Mouse (Mus musculus) frontal cortex, postnatal 10 days (tissue): Measurements from ENCODE around the gene Pgbd1.
"Not testable (repeated sequence)": the region's sequence is repeated elsewhere in the genome, so short reads cannot be mapped to it uniquely, and the experiment has no call there.

Source experiments
- DNase-seq, 2 experiments: peaks; one replicate each; pipeline ENCODE4 v3.0.0; 2022; ENCODE audit warnings: low spot score in 2 of 2, mixed read lengths in 1 of 2

Pgbd1 gene

GRCm38 (mm10) chr13:21440503-21441206, at the start of gene Pgbd1:
Gene Pgbd1, minus strand, starts transcription at chr13:21441058.
- peak; percentile 66 to 68 for DNase-seq

- no peak for DNase-seq
Measured at GRCm38 (mm10) chr13:21486881-21487280, 46.0 kb upstream of the Pgbd1 start.

- peak; percentile 63 to 66 for DNase-seq
Measured at GRCm38 (mm10) chr13:21478759-21479670, 38.2 kb upstream of the Pgbd1 start, which contains the start of the genes Zkscan4 and Gm10065. Gene Zkscan4, plus strand, starts transcription at chr13:21478907. Gene Gm10065, minus strand, starts transcription at chr13:21479441.

GRCm38 (mm10) chr13:21472427-21472826, 31.6 kb upstream of the Pgbd1 start:
- DNase-seq = no peak

GRCm38 (mm10) chr13:21469097-21469496, 28.2 kb upstream of the Pgbd1 start:
- DNase-seq = no peak

GRCm38 (mm10) chr13:21468061-21469019, 27.5 kb upstream of the Pgbd1 start, which contains the start of gene Nkapl:
Gene Nkapl, minus strand, starts transcription at chr13:21468509.
- peak; percentile 32 to 70 for DNase-seq

- no peak for DNase-seq
Measured at GRCm38 (mm10) chr13:21467336-21467735, 26.5 kb upstream of the Pgbd1 start.

- not testable (repeated sequence) for DNase-seq
Measured at GRCm38 (mm10) chr13:21462516-21462915, 21.7 kb upstream of the Pgbd1 start.

GRCm38 (mm10) chr13:21456347-21456746, 15.5 kb upstream of the Pgbd1 start:
- DNase-seq = no peak

- no peak for DNase-seq
Measured at GRCm38 (mm10) chr13:21454133-21454532, 13.3 kb upstream of the Pgbd1 start.

- peak; percentile 44 to 71 for DNase-seq
Measured at GRCm38 (mm10) chr13:21453449-21453848, 12.6 kb upstream of the Pgbd1 start, which contains the start of gene Zscan26. Gene Zscan26, minus strand, starts transcription at chr13:21453730.

GRCm38 (mm10) chr13:21453042-21453441, 12.2 kb upstream of the Pgbd1 start:
- DNase-seq = no peak

- DNase-seq = no peak
Measured at GRCm38 (mm10) chr13:21447856-21448614, 7.2 kb upstream of the Pgbd1 start.

- no peak for DNase-seq
Measured at GRCm38 (mm10) chr13:21446796-21447195, 5.9 kb upstream of the Pgbd1 start.

- no peak for DNase-seq
Measured at GRCm38 (mm10) chr13:21441207-21441572, 332 bp upstream of the Pgbd1 start.

GRCm38 (mm10) chr13:21435476-21435875, 5.4 kb downstream of the Pgbd1 start:
- no peak for DNase-seq

GRCm38 (mm10) chr13:21427631-21428030, 13.2 kb downstream of the Pgbd1 start:
- no peak for DNase-seq

GRCm38 (mm10) chr13:21423301-21423700, 17.6 kb downstream of the Pgbd1 start:
- no peak for DNase-seq

- no peak for DNase-seq
Measured at GRCm38 (mm10) chr13:21418865-21419264, 22.0 kb downstream of the Pgbd1 start.

GRCm38 (mm10) chr13:21417298-21418010, 23.4 kb downstream of the Pgbd1 start:
- no peak for DNase-seq
